Mouse (Mus musculus) liver, embryonic 14.5 days (tissue): ENCODE measurements around the gene Galc.

Experiments used
- CTCF ChIP-seq: IDR thresholded peaks from 2 replicates; pipeline ENCODE4 v1.5.1; 2016; ENCODE audit warnings: antibody characterized with exemption, low read depth, control low read depth
- EP300 ChIP-seq: IDR thresholded peaks from 2 replicates; pipeline ENCODE4 v1.6.1; 2016; ENCODE audit warnings: antibody characterized with exemption, low read depth

DNA sequence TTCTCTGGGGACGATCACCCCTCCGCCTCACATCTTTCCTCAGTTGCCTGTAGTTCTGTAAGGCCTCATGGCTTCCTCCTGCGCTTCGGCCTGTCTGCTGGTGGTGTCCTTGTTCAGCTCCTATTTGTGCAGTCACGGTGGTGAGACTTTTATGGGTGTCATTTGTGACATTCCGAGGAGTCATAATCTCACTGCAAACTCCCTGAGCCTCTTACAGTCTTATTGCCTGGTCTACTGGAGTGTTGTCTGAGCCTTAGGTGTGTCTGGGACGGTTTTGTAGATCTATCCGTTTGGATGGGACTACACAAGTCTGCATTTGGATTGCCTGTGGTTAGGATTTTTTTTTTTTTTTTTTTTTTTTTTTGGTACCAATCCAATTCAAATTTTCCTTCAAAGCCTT, 8.9 kb downstream of the Galc start:
- TF ChIP-seq CTCF (no peak), EP300 (no peak)
